ENCODE assay signal across 24 mouse cellular contexts in genomic region chr6:99429378-99430131, GRCm38 (mm10).
DNase-seq lines count a peak whose midpoint lies in the region; ATAC-seq and TF ChIP-seq lines count a peak whose summit lies in the region.
"Had no signal": no experiment of that assay in that cellular context is flagged by ENCODE, and none has a peak within 500 bp of the region (broad histone marks: within the 10 kb centered on the region; RNA-seq: fewer than 3 reads in every experiment).

No protein-coding gene starts in this region.

- no peak for TF ChIP-seq POLR2A in spleen, adult 2 months (IDR thresholded peaks at IDR 0.05; ENCODE audit: low read depth, low read length)

- DNase-seq in CD4-positive, CD25-positive, alpha-beta regulatory T cell, adult 2 months (ENCODE audit: low read depth, low spot score) = peak; percentile 47
- no peak for DNase-seq in spleen, adult 2 months (ENCODE audit: low read depth in 1 of 2, low spot score in 2 of 2)
- no peak for DNase-seq in spleen, postnatal 4 days (ENCODE audit: low spot score in 2 of 2)
- DNase-seq in gonadal fat pad, adult 2 months (ENCODE audit: low read depth) = peak; percentile 31
- DNase-seq: adrenal gland, postnatal 10 days; adrenal gland, postnatal 36 days; cerebellum, adult 18-20 months; cerebellum, adult 9-11 months; cerebellum, postnatal 25 days; forebrain, postnatal 0 days; gastrocnemius, adult 2 months; gastrocnemius, postnatal 14 days; heart, adult 18-20 months; heart, postnatal 14 days had no signal

- peak overlapping the region; percentile 83 for H3K27ac ChIP-seq in spleen, adult 2 months (ENCODE audit: insufficient read depth, low read length)
- H3K27ac ChIP-seq: embryonic facial prominence, embryonic 12.5 days; embryonic facial prominence, embryonic 15.5 days; gastrocnemius, adult 2 months; heart, embryonic 13.5 days; hindbrain, embryonic 12.5 days; hindbrain, embryonic 15.5 days; intestine, embryonic 15.5 days had no signal

- no peak for ATAC-seq in CD4-positive, CD25-positive, alpha-beta regulatory T cell, adult 4 months
- ATAC-seq in monocyte, adult 5-6 weeks (replicated peaks; ENCODE audit: insufficient number of reproducible peaks, low FRiP score, low TSS enrichment, poor library complexity, severe bottlenecking) = no peak
- ATAC-seq: forebrain, embryonic 14.5 days; forebrain, postnatal 0 days; intestine, embryonic 15.5 days; Patski had no signal

- no peaks in the 10 kb centered on the region for H3K36me3 ChIP-seq in spleen, adult 2 months (ENCODE audit: control insufficient read depth, insufficient read depth, low read length)
- H3K36me3 ChIP-seq: embryonic facial prominence, embryonic 15.5 days; hindbrain, embryonic 12.5 days; hindbrain, embryonic 15.5 days; intestine, embryonic 15.5 days had no signal

- 79% methylated on average over 16 of the region's 16 CpGs for WGBS in spleen, adult 2 months

- no peaks in the 10 kb centered on the region for H3K27me3 ChIP-seq in spleen, adult 2 months (ENCODE audit: control insufficient read depth, insufficient read depth, low read length)
- H3K27me3 ChIP-seq: embryonic facial prominence, embryonic 12.5 days; embryonic facial prominence, embryonic 15.5 days; heart, embryonic 13.5 days; hindbrain, embryonic 12.5 days; hindbrain, embryonic 15.5 days; intestine, embryonic 15.5 days; Patski had no signal

- no peak overlapping the region for H3K4me3 ChIP-seq in spleen, adult 2 months (ENCODE audit: extremely low read depth, insufficient read depth, insufficient read length)
- H3K4me3 ChIP-seq: embryonic facial prominence, embryonic 12.5 days; embryonic facial prominence, embryonic 15.5 days; gastrocnemius, adult 2 months; heart, embryonic 13.5 days; hindbrain, embryonic 12.5 days; hindbrain, embryonic 15.5 days; intestine, embryonic 15.5 days had no signal

- H3K4me1 ChIP-seq in spleen, adult 2 months (ENCODE audit: control insufficient read depth, insufficient read depth, insufficient read length) = peaks cover 17% of the 10 kb centered on the region; the same call in 1 of the 2 replicates
- H3K4me1 ChIP-seq: embryonic facial prominence, embryonic 12.5 days; embryonic facial prominence, embryonic 15.5 days; hindbrain, embryonic 15.5 days had no signal

- no peak for TF ChIP-seq CTCF in spleen, adult 2 months (IDR thresholded peaks at IDR 0.05; ENCODE audit: extremely low read depth, insufficient read depth, insufficient read length, insufficient replicate concordance)

Comparison
In these comparisons a context has a peak if more than half of its experiments do, and no peak if none do; other contexts are left out.
1. DNase-seq: peak in CD4-positive, CD25-positive, alpha-beta regulatory T cell, adult 2 months (single experiment) and gonadal fat pad, adult 2 months (single experiment); none in spleen, adult 2 months (0 of 2) and spleen, postnatal 4 days (0 of 2).